Mouse (Mus musculus) liver, embryonic 14.5 days (tissue): ENCODE measurements around the gene Prex1.

Experiments
- CTCF ChIP-seq: IDR thresholded peaks from 2 replicates; pipeline ENCODE4 v1.5.1; 2016; ENCODE audit warnings: antibody characterized with exemption, low read depth, control low read depth
- EP300 ChIP-seq: IDR thresholded peaks from 2 replicates; pipeline ENCODE4 v1.6.1; 2016; ENCODE audit warnings: antibody characterized with exemption, low read depth

- TF ChIP-seq CTCF (no peak), EP300 (no peak)
Measured at GRCm38 (mm10) chr2:166638079-166638800, 75.4 kb downstream of the Prex1 start.
